Comparison of ENCODE assay signal across 8 mouse cellular contexts in genomic region chr19:36082606-36083261, GRCm38 (mm10). TPM values are rescaled to one million over a fixed set of nuclear protein-coding genes. Genes with fewer than 3 reads are reported as not detected.
DNase-seq lines count a peak whose midpoint lies in the region; ATAC-seq and TF ChIP-seq lines count a peak whose summit lies in the region.

No protein-coding gene starts in this region.

- peak overlapping the region; percentile 84 for H3K4me2 ChIP-seq in heart, postnatal 0 days (ENCODE audit: low read depth, low read length)

- intact Hi-C loops in gastrocnemius, postnatal 14 days (cut with DNase I; ENCODE audit: low total_unique reads) = loop anchor here (10.0 kb wide), 1 partner anchor 1088 kb away; no protein-coding TSS in a partner anchor
- intact Hi-C loops in gastrocnemius, postnatal 36 days (cut with DNase I) = no loop called here

- TF ChIP-seq CTCF in heart, postnatal 0 days (IDR thresholded peaks at IDR 0.05; ENCODE audit: low read depth) = peak; percentile 84

- no peaks in the 10 kb centered on the region; the same call in 1 of the 2 replicates for H3K27me3 ChIP-seq in embryonic facial prominence, embryonic 10.5 days (replicated peaks; ENCODE audit: low read depth, poor library complexity, severe bottlenecking)
- H3K27me3 ChIP-seq in heart, postnatal 0 days (ENCODE audit: control insufficient read depth, insufficient read depth, low read length) = 0 out of 2 replicates have a peak, but pooled peaks cover 2% of the 10 kb centered on the region
- H3K27me3 ChIP-seq in splenic B cell, adult 2 months (ENCODE audit: control insufficient read depth, insufficient read depth, low read length, poor library complexity, severe bottlenecking) = no peaks in the 10 kb centered on the region

- no peaks in the 10 kb centered on the region for H3K9me3 ChIP-seq in embryonic facial prominence, embryonic 10.5 days
- H3K9me3 ChIP-seq in heart, postnatal 0 days (replicated peaks; ENCODE audit: control insufficient read depth, low read length) = no peaks in the 10 kb centered on the region

- H3K4me1 ChIP-seq in embryonic facial prominence, embryonic 10.5 days = peaks cover 8% of the 10 kb centered on the region
- H3K4me1 ChIP-seq in heart, postnatal 0 days (ENCODE audit: control insufficient read depth, insufficient read depth) = peaks cover 6% of the 10 kb centered on the region

- peak; percentile 17 for DNase-seq in gastrocnemius, postnatal 14 days
- DNase-seq in gastrocnemius, postnatal 36 days = no peak
- DNase-seq in WW6 (ENCODE audit: low read depth, low spot score) = peak; percentile 26
- DNase-seq in embryonic facial prominence, embryonic 10.5 days (ENCODE audit: low spot score) = peak; percentile 47
- DNase-seq in heart, postnatal 0 days (ENCODE audit: low spot score) = peak; percentile 84
- DNase-seq in large intestine, adult 2 months (ENCODE audit: low read depth, low spot score) = peak; percentile 35
- peak; percentile 76 for DNase-seq in lung, postnatal 36 days
- peak; percentile 81 for DNase-seq in splenic B cell, adult 2 months (ENCODE audit: low read depth, low spot score)

- peak overlapping the region; percentile 84 for H3K27ac ChIP-seq in embryonic facial prominence, embryonic 10.5 days (replicated peaks)
- H3K27ac ChIP-seq in heart, postnatal 0 days (ENCODE audit: low read depth) = 0 out of 2 replicates have a peak overlapping the region, but pooled peaks have one; percentile 56

- H3K36me3 ChIP-seq in embryonic facial prominence, embryonic 10.5 days (replicated peaks) = peaks cover 6% of the 10 kb centered on the region
- peaks cover under 1% of the 10 kb centered on the region; the same call in 1 of the 2 replicates for H3K36me3 ChIP-seq in heart, postnatal 0 days (replicated peaks; ENCODE audit: control insufficient read depth, insufficient read depth, low read length)
- H3K36me3 ChIP-seq in splenic B cell, adult 2 months (ENCODE audit: control insufficient read depth, insufficient read depth, low read length, poor library complexity, severe bottlenecking) = no peaks in the 10 kb centered on the region

- WGBS in embryonic facial prominence, embryonic 10.5 days = 47% methylated on average over 7 of the region's 7 CpGs
- WGBS in heart, postnatal 0 days = 47% methylated on average over 7 of the region's 7 CpGs
- 49% methylated on average over 7 of the region's 7 CpGs for WGBS in large intestine, adult 2 months

- peak overlapping the region; percentile 92 for H3K4me3 ChIP-seq in embryonic facial prominence, embryonic 10.5 days
- peak overlapping the region; percentile 77 for H3K4me3 ChIP-seq in heart, postnatal 0 days (ENCODE audit: low read depth, low read length)

- no peak overlapping the region for H3K9ac ChIP-seq in heart, postnatal 0 days (replicated peaks; ENCODE audit: low read depth, low read length)

- ATAC-seq in heart, postnatal 0 days (ENCODE audit: insufficient read depth, low read depth) = peak; percentile 78

- no peak for TF ChIP-seq EP300 in heart, postnatal 0 days (IDR thresholded peaks at IDR 0.05; ENCODE audit: low read depth)

RNA-seq across cellular contexts. Expression of gene Rpp30, which starts 0.8 kb away (rescaled TPM):
- 10 to 100 TPM; 12.6 to 12.7 TPM for total RNA-seq in gastrocnemius, postnatal 14 days (2021)
- 10 to 100 TPM; 14.7 to 17.3 TPM for total RNA-seq in gastrocnemius, postnatal 36 days (2021)
- 106 and 113 TPM in 2 replicates for polyA plus RNA-seq in embryonic facial prominence, embryonic 10.5 days (2016; fragmentation: Nextera tagmentation; extraction: Ambion mirVana)
- 13.8 and 47.6 TPM in 2 replicates for total RNA-seq in heart, postnatal 0 days (2014; rRNA removed; ENCODE audit: low replicate concordance)
- polyA plus RNA-seq in heart, postnatal 0 days (2015; fragmentation: Nextera tagmentation; extraction: Ambion mirVana) = 31.7 and 36.1 TPM in 2 replicates
- polyA plus RNA-seq in large intestine, adult 2 months (2012; rRNA removed) = 3.6 and 3.7 TPM in 2 replicates

RNA-seq across cellular contexts. Expression of gene Htr7, which starts 25.4 kb away (rescaled TPM):
- total RNA-seq in gastrocnemius, postnatal 14 days (2021) = 1 to 10 TPM; 1.4 to 2.0 TPM
- total RNA-seq in gastrocnemius, postnatal 36 days (2021) = under 1 TPM; 0.48 to 0.72 TPM
- polyA plus RNA-seq in embryonic facial prominence, embryonic 10.5 days (2016; fragmentation: Nextera tagmentation; extraction: Ambion mirVana) = 0.39 and 0.42 TPM in 2 replicates
- not detected in 2 replicates for total RNA-seq in heart, postnatal 0 days (2014; rRNA removed; ENCODE audit: low replicate concordance)
- polyA plus RNA-seq in heart, postnatal 0 days (2015; fragmentation: Nextera tagmentation; extraction: Ambion mirVana) = not detected in 2 replicates
- polyA plus RNA-seq in large intestine, adult 2 months (2012; rRNA removed) = 0.31 and 0.43 TPM in 2 replicates

RNA-seq across cellular contexts. Expression of gene Ankrd1, which starts 37.2 kb away (rescaled TPM):
- 1 to 10 TPM; 6.6 to 9.9 TPM for total RNA-seq in gastrocnemius, postnatal 14 days (2021)
- total RNA-seq in gastrocnemius, postnatal 36 days (2021) = 10 to 100 TPM in 1 of 2 experiments, 1 to 10 TPM in 1; 9.5 to 11.4 TPM
- polyA plus RNA-seq in embryonic facial prominence, embryonic 10.5 days (2016; fragmentation: Nextera tagmentation; extraction: Ambion mirVana) = 0.31 and 1.4 TPM in 2 replicates
- 557 and 776 TPM in 2 replicates for total RNA-seq in heart, postnatal 0 days (2014; rRNA removed; ENCODE audit: low replicate concordance)
- polyA plus RNA-seq in heart, postnatal 0 days (2015; fragmentation: Nextera tagmentation; extraction: Ambion mirVana) = 491 and 665 TPM in 2 replicates
- 0.08 and 0.11 TPM in 2 replicates for polyA plus RNA-seq in large intestine, adult 2 months (2012; rRNA removed)

Comparison
In these comparisons a context has a peak if more than half of its experiments do, and no peak if none do; other contexts are left out.
1. DNase-seq: peak in gastrocnemius, postnatal 14 days (single experiment), WW6 (single experiment), embryonic facial prominence, embryonic 10.5 days (single experiment), heart, postnatal 0 days (single experiment), large intestine, adult 2 months (single experiment), lung, postnatal 36 days (single experiment) and splenic B cell, adult 2 months (single experiment); none in gastrocnemius, postnatal 36 days (0 of 2).
2. RNA of gene Ankrd1, which starts 37.2 kb away (total RNA-seq): 557 to 776 TPM in heart, postnatal 0 days; 9.5 to 11.4 TPM in gastrocnemius, postnatal 36 days and 6.6 to 9.9 TPM in gastrocnemius, postnatal 14 days; every median in the first group is over 10 times any median in the second.